Mouse (Mus musculus): Measurements from ENCODE around the gene D10Wsu102e.

- TF ChIP-seq CTCF (IDR thresholded peaks at IDR 0.05; ENCODE audit: control insufficient read depth, insufficient read depth, insufficient read length), result no peak
- no peak for TF ChIP-seq MAX (IDR thresholded peaks at IDR 0.05)
- TF ChIP-seq MYOD1 (IDR thresholded peaks at IDR 0.05; ENCODE audit: control insufficient read depth, insufficient read length, low read depth), result no peak
- TF ChIP-seq FOSL1 (IDR thresholded peaks at IDR 0.05; ENCODE audit: insufficient read depth, low read length, poor library complexity, severe bottlenecking), result no peak
Measured at GRCm38 (mm10) chr10:83337971-83338598, 21.9 kb upstream of the D10Wsu102e start.

All from C2C12 (cell line).